Comparison of ENCODE assay signal across 10 mouse cellular contexts in the genomic region with DNA sequence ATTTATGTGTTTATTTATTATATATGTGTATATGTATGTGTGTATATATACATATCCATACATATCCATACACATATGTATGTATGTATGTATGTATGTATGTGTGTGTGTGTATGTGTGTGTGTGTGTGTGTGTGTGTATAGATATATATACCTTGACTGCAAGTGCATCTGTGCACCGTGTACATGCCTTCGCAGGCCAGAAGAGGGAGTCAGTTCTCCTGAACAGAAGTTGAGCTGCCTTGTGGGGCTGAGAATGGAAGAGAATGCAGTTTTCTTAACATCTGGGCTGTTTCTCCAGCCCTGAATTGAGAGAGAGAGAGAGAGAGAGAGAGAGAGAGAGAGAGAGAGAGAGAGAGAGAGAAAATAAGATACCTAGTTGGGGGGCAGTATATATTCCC. TPM values are rescaled to one million over a fixed set of nuclear protein-coding genes. Genes with fewer than 3 reads are reported as not detected.
DNase-seq lines count a peak whose midpoint lies in the region; ATAC-seq and TF ChIP-seq lines count a peak whose summit lies in the region.
"Had no signal": no experiment of that assay in that cellular context is flagged by ENCODE, and none has a peak within 500 bp of the region (broad histone marks: within the 10 kb centered on the region; RNA-seq: fewer than 3 reads in every experiment).

No protein-coding gene starts in this region.

- peak; percentile 26; the same call in 1 of the 2 replicates for TF ChIP-seq CTCF in embryonic fibroblast, embryonic 13.5 days (IDR thresholded peaks at IDR 0.05; ENCODE audit: borderline replicate concordance, insufficient read depth, low read length)
- TF ChIP-seq CTCF in cerebellum, adult 2 months (IDR thresholded peaks at IDR 0.05; ENCODE audit: borderline replicate concordance, insufficient read depth, low read depth, low read length), result no peak

- no peak overlapping the region for H3K4me2 ChIP-seq in kidney, embryonic 16.5 days (replicated peaks; ENCODE audit: low read depth, low read length)
- no peak overlapping the region for H3K4me2 ChIP-seq in midbrain, embryonic 13.5 days (replicated peaks)

- H3K9ac ChIP-seq in kidney, embryonic 16.5 days (replicated peaks; ENCODE audit: low read length), result no peak overlapping the region
- H3K9ac ChIP-seq in midbrain, embryonic 13.5 days (replicated peaks), result no peak overlapping the region

- H3K27me3 ChIP-seq in kidney, embryonic 16.5 days (ENCODE audit: insufficient read depth, low read length), result no peaks in the 10 kb centered on the region
- H3K27me3 ChIP-seq in cerebellum, adult 2 months (ENCODE audit: control insufficient read depth, insufficient read depth, low read length), result no peaks in the 10 kb centered on the region
- H3K27me3 ChIP-seq in midbrain, embryonic 13.5 days, result no peaks in the 10 kb centered on the region

- no peak for ATAC-seq in CD4-positive, CD25-positive, alpha-beta regulatory T cell, adult 4 months
- no peak for ATAC-seq in kidney, embryonic 16.5 days (ENCODE audit: low FRiP score, low TSS enrichment)
- ATAC-seq in midbrain, embryonic 13.5 days, result no peak

- H3K4me3 ChIP-seq in kidney, embryonic 16.5 days (ENCODE audit: low read length), result no peak overlapping the region
- no peak overlapping the region for H3K4me3 ChIP-seq in embryonic fibroblast, embryonic 13.5 days (ENCODE audit: insufficient read depth, low read length)
- no peak overlapping the region for H3K4me3 ChIP-seq in cerebellum, adult 2 months (replicated peaks; ENCODE audit: insufficient read depth, low read depth, low read length)
- H3K4me3 ChIP-seq in midbrain, embryonic 13.5 days (replicated peaks), result no peak overlapping the region

- no peak overlapping the region for H3K27ac ChIP-seq in kidney, embryonic 16.5 days (ENCODE audit: low read length)
- no peak overlapping the region for H3K27ac ChIP-seq in embryonic fibroblast, embryonic 13.5 days (ENCODE audit: insufficient read depth, low read length)
- no peak overlapping the region for H3K27ac ChIP-seq in cerebellum, adult 2 months (ENCODE audit: insufficient read depth, low read length)
- H3K27ac ChIP-seq in midbrain, embryonic 13.5 days, result no peak overlapping the region

- no peak for TF ChIP-seq POLR2A in embryonic fibroblast, embryonic 13.5 days (IDR thresholded peaks at IDR 0.05; ENCODE audit: low read depth, low read length)
- TF ChIP-seq POLR2A in cerebellum, adult 2 months (IDR thresholded peaks at IDR 0.05; ENCODE audit: borderline replicate concordance, insufficient read depth, low read length), result no peak

- WGBS in kidney, embryonic 16.5 days, result 68% methylated on average over 2 of the region's 2 CpGs
- WGBS in cerebellum, adult 2 months, result 41% methylated on average over 2 of the region's 2 CpGs
- 61% methylated on average over 2 of the region's 2 CpGs for WGBS in midbrain, embryonic 13.5 days

- H3K36me3 ChIP-seq in kidney, embryonic 16.5 days (ENCODE audit: insufficient read depth, low read length), result no peaks in the 10 kb centered on the region
- H3K36me3 ChIP-seq in midbrain, embryonic 13.5 days, result no peaks in the 10 kb centered on the region

- no peaks in the 10 kb centered on the region for H3K9me3 ChIP-seq in kidney, embryonic 16.5 days (ENCODE audit: low read length)
- no peaks in the 10 kb centered on the region for H3K9me3 ChIP-seq in midbrain, embryonic 13.5 days

- H3K4me1 ChIP-seq in kidney, embryonic 16.5 days (ENCODE audit: insufficient read depth, low read length), result no peaks in the 10 kb centered on the region
- no peaks in the 10 kb centered on the region; the same call in 1 of the 2 replicates for H3K4me1 ChIP-seq in embryonic fibroblast, embryonic 13.5 days (ENCODE audit: control insufficient read depth, insufficient read depth, low read length)
- H3K4me1 ChIP-seq in cerebellum, adult 2 months (ENCODE audit: control insufficient read depth, insufficient read depth, low read length), result no peaks in the 10 kb centered on the region
- peaks cover 3% of the 10 kb centered on the region; the same call in 1 of the 2 replicates for H3K4me1 ChIP-seq in midbrain, embryonic 13.5 days (replicated peaks)

- DNase-seq in CD4-positive, CD25-positive, alpha-beta regulatory T cell, adult 2 months (ENCODE audit: low read depth, low spot score), result peak; percentile 45
- peak; percentile 34 to 60 for DNase-seq in kidney, postnatal 36 days
- peak; percentile 65 for DNase-seq in ES-CJ7 (ENCODE audit: low read depth, low spot score)
- no peak for DNase-seq in cerebellum, adult 2 months
- DNase-seq: gastrocnemius, postnatal 25 days; heart, postnatal 36 days had no signal

RNA-seq across cellular contexts. Expression of a gene that starts 6.2 kb away (rescaled TPM):
- polyA plus RNA-seq in CD4-positive, CD25-positive, alpha-beta regulatory T cell, adult 4 months (2017; shearing (Covaris generic)), result 1 to 10 TPM; 4.3 to 4.5 TPM
- polyA plus RNA-seq in kidney, embryonic 16.5 days (2015; fragmentation: Nextera tagmentation; extraction: Ambion mirVana), result 28.2 and 28.4 TPM in 2 replicates
- polyA plus RNA-seq in embryonic fibroblast, embryonic 13.5 days (2011; ENCODE audit: insufficient read length, low read depth, missing spikeins), result 127 and 162 TPM in 2 replicates
- polyA plus RNA-seq in cerebellum, adult 2 months (2012; rRNA removed), result 33.6 and 34.5 TPM in 2 replicates
- polyA plus RNA-seq in midbrain, embryonic 13.5 days (2015; fragmentation: Nextera tagmentation; extraction: Ambion mirVana), result 12.1 and 12.3 TPM in 2 replicates

Comparison
In these comparisons a context has a peak if more than half of its experiments do, and no peak if none do; other contexts are left out.
1. DNase-seq: peak in CD4-positive, CD25-positive, alpha-beta regulatory T cell, adult 2 months (single experiment), kidney, postnatal 36 days (2 of 2) and ES-CJ7 (single experiment); none in cerebellum, adult 2 months (0 of 2).